Mouse (Mus musculus) lung, postnatal 0 days (tissue): Measurements from ENCODE around the gene Pth1r.

Experiments used
- CTCF ChIP-seq: IDR thresholded peaks from 2 replicates; pipeline ENCODE4 v1.5.1; 2016; ENCODE audit warnings: antibody characterized with exemption, mild to moderate bottlenecking
- EP300 ChIP-seq: IDR thresholded peaks from 2 replicates; pipeline ENCODE4 v1.6.1; 2016; ENCODE audit warnings: antibody characterized with exemption, mild to moderate bottlenecking, control low read depth

- TF ChIP-seq CTCF (no peak), EP300 (no peak)
Observed at GRCm38 (mm10) chr9:110758605-110759004, 11.7 kb upstream of the Pth1r start.
